Mouse (Mus musculus) cortical plate, adult 2 months (tissue): ENCODE data around the gene Tnfrsf25. TPM values are rescaled to one million over a fixed set of nuclear protein-coding genes. Genes with fewer than 3 reads are reported as not detected.

Experiments
- H3K27ac ChIP-seq: fragments of 200-500 bp; 2 replicates; pipeline ENCODE4 v1.5.1; 2012; ENCODE audit warnings: low read length, control low read depth, inconsistent platforms; ENCODE audit not compliant: insufficient read depth
- H3K4me1 ChIP-seq: fragments of 200-500 bp; 2 replicates; pipeline ENCODE4 v1.6.1; 2011; ENCODE audit warnings: low read length; ENCODE audit not compliant: control insufficient read depth, insufficient read depth
- H3K4me3 ChIP-seq: fragments of 200-500 bp; 2 replicates; pipeline ENCODE4 v1.5.1; 2011; ENCODE audit warnings: mild to moderate bottlenecking, low read length, control low read depth; ENCODE audit not compliant: insufficient read depth
- CTCF ChIP-seq: fragments of 200-500 bp; IDR thresholded peaks from 2 replicates; pipeline ENCODE4 v1.5.1; 2011; ENCODE audit warnings: mild to moderate bottlenecking, control low read depth, low read length; ENCODE audit not compliant: insufficient read depth; ENCODE audit errors: extremely low read depth
- POLR2A ChIP-seq: fragments of 200-500 bp; IDR thresholded peaks from 2 replicates; pipeline ENCODE4 v1.6.1; 2011; ENCODE audit warnings: mild to moderate bottlenecking, low read length, control low read depth; ENCODE audit not compliant: insufficient read depth; ENCODE audit errors: extremely low read depth
- polyA plus RNA-seq: library from polyadenylated mRNA; depleted of rRNA; stranded (reverse); fragments of >200 nt; gene quantifications from 2 replicates; pipeline ENCODE4 v1.2.3, GENCODE M21; 2012

Tnfrsf25 gene
- polyA plus RNA-seq, 1 experiment = 12.7 TPM

DNA sequence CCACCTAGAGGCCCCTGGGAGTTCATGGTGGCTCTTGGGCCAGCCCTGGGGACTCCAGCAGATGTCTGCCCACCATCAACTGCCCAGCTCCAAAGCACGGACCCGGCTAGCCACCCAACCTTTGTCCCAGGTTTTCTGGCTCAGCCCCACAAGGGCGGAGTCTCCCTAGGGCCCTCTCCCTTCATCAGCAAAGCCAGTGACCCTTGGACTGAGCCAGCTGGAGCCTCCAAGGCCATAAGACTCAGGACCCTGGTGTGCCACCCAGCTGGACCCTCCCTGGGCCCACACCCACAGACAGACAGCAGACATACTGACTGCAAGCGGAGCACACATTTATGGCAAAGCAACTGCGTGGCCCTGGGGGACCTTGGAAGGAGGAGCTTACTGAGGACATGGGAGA, 13.1 kb downstream of the Tnfrsf25 start:
- Histone ChIP-seq H3K4me3 (no peak overlapping the region), H3K27ac (no peak overlapping the region), H3K4me1 (no peaks in the 10 kb centered on the region)
- TF ChIP-seq POLR2A = no peak
- no peak for TF ChIP-seq CTCF

DNA sequence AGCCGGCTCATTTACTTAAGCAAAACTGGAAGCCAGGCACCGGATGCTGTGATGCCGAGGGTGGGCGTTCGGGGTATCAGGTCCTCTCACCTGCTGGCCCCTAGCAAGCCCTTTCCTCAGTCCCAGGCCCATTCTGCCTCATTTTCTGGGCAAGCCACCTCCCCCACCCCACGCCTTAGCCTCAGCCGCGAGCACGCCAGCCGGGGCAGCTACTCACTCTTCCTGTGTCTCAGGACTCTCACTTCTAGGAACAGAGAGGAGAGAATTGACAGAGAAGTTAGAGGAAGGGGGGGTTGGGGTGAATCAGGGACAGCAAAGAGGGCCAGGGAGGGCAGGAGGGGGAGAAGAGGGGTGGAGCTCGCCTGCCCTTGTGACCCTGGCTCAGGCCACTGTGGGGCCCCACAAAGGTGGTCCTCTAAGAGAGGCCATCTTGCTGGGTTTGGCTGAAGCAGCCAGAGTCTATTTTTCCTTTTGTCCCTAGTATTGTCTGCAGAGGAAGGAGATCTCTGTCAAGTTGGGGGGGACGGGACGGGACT, 13.7 kb downstream of the Tnfrsf25 start:
- no peak for TF ChIP-seq POLR2A
- H3K4me1 ChIP-seq = no peaks in the 10 kb centered on the region
- H3K27ac ChIP-seq = no peak overlapping the region
- H3K4me3 ChIP-seq = no peak overlapping the region

DNA sequence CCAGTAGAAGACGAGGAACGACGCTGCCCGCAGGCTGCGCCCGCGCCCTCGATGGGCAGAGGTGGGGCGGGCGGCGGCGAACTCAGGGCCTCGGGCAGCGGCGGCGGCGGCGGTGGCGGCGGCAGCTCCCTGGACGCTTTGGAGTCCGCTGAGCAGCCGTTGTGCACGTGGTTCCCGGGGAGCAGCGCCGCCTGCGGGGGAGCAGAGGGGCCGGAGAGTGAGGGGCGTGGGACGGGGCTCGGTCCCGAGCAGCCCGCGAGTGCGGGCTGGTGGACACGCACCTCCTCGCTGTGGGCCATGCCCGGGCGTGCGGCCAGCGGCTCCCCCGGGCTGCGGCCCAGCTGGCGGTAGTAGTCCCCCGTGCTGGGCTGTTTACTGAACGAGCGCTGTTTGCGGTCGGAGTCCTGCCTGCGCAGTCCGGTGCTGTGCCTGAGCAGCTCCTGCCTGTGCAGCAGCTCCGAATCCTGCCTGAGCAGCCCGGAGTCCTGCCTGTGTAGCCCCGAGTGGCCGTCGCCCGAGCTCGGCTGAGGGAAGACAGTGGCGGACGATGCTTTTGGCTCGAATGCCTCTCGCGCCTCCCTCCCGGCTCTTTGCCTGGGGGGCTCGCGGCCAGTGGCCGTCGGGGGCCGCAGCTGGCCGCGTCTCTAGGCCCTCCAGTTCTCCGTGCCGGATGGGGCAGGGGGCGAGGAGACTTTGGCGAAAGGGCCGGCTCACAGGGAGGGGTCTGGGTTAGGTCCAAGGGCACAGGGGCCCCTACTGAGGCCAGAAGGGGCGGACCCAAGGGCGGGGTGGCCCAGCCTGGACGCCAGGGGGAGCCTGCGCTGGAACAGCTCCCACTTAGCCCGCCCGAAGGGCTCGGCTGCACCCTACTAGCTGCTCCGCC, 15.3 kb downstream of the Tnfrsf25 start:
- H3K27ac ChIP-seq = no peak overlapping the region
- H3K4me3 ChIP-seq = no peak overlapping the region
- TF ChIP-seq POLR2A = no peak
- no peak for TF ChIP-seq CTCF
- H3K4me1 ChIP-seq = no peaks in the 10 kb centered on the region

GRCm38 (mm10) chr4:152131809-152132771, 16.4 kb downstream of the Tnfrsf25 start:
- Histone ChIP-seq H3K4me1 (no peaks in the 10 kb centered on the region), H3K4me3 (no peak overlapping the region), H3K27ac (no peak overlapping the region)
- TF ChIP-seq CTCF (no peak), POLR2A (no peak)

- H3K4me3 ChIP-seq = no peak overlapping the region
- no peaks in the 10 kb centered on the region for H3K4me1 ChIP-seq
- no peak for TF ChIP-seq POLR2A
- no peak for TF ChIP-seq CTCF
- H3K27ac ChIP-seq = no peak overlapping the region
Measured at GRCm38 (mm10) chr4:152132772-152133169, 17.0 kb downstream of the Tnfrsf25 start.

GRCm38 (mm10) chr4:152133213-152133612, 17.5 kb downstream of the Tnfrsf25 start:
- H3K4me1 ChIP-seq = no peaks in the 10 kb centered on the region
- no peak overlapping the region for H3K4me3 ChIP-seq
- no peak overlapping the region for H3K27ac ChIP-seq
- TF ChIP-seq POLR2A (no peak), CTCF (no peak)

DNA sequence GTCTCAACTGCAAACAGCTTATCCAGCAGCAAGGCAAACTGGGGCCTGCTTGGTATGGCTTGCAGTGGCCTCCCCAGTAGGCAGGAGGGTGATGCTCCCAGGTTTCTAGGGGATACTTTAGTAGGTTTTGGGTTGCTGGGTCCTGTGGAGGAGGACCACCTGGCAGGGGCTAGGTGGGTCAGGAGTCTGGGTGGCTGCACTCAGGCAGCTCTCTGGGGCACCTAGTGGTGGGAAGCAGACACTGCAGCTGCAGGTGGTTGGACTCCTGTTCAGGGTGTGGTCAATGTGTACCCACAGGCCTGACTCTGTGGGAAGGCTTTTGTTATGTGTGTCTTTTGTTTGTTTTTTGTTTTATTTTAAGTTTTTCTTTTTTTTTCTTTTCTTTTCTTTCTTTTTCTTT, 18.8 kb downstream of the Tnfrsf25 start:
- H3K4me1 ChIP-seq = no peaks in the 10 kb centered on the region
- peak; percentile 71 for TF ChIP-seq CTCF
- TF ChIP-seq POLR2A = no peak
- no peak overlapping the region for H3K4me3 ChIP-seq
- no peak overlapping the region for H3K27ac ChIP-seq

DNA sequence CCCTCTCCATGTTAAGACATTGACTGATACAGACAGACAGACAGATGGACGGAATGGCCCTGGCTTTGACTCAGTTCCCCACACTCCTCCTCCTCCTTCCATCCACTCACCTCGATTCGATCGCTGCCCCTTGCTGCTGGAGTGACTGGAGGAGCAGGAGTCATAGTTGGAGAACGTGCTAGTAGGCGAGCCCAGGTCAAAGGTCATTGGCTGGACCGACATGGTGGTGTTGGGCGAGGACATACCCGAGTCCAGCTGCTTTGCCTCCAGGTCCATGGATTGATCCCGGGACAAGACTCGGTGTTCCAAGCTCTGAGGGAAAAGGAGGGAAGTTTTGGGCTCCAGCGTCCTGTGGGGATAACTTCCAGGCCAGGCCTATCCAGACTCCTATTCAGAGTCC, 19.6 kb downstream of the Tnfrsf25 start:
- no peak for TF ChIP-seq POLR2A
- TF ChIP-seq CTCF = no peak
- H3K4me1 ChIP-seq = no peaks in the 10 kb centered on the region
- H3K27ac ChIP-seq = no peak overlapping the region
- no peak overlapping the region for H3K4me3 ChIP-seq

DNA sequence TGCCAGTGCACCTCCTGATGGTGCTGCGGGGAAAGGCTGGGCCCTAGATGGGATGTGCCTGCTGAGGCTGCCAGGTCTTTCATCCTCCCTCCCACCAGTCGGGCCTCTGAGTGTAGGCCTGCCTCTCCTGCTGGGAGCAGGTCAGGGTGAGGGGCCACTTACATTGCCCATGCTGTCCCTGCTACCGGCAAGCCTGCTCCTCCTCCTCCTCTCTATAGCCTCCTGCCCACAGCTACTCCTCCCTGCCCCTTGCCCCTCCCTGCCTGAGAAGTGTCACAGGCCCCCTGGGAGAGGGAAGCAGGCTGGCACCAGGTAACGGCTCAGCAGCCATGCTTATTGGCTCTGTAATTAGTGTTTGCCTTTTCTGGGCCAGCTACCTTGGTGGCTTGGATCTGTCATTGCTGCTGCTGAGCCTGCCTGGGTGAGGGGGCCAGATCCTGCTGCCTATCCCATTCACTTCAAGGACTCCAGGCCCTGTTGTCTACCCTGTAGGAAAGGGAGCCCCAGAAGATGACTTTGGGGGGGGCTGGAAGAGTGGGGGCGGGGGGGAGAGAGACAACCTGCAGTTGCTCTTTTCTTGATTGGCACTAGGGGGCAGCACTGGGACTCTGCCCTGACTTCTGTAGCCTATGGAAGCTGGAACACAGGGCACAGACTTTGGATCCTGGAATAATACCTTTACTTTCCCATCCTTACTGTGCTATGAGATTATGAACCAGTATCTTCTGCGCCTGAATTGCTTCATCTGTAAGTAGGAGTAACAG, 20.6 kb downstream of the Tnfrsf25 start:
- H3K4me3 ChIP-seq = no peak overlapping the region
- peaks cover 4% of the 10 kb centered on the region for H3K4me1 ChIP-seq
- TF ChIP-seq CTCF (peak; percentile 50), POLR2A (no peak)
- no peak overlapping the region for H3K27ac ChIP-seq
